Mouse (Mus musculus) cerebellum, adult 8-10 months (tissue): ENCODE results near the gene Tiam1.

Experiments
- DNase-seq: peaks from one replicate; pipeline ENCODE4 v3.0.0; 2022

Gene Tiam1

DNA sequence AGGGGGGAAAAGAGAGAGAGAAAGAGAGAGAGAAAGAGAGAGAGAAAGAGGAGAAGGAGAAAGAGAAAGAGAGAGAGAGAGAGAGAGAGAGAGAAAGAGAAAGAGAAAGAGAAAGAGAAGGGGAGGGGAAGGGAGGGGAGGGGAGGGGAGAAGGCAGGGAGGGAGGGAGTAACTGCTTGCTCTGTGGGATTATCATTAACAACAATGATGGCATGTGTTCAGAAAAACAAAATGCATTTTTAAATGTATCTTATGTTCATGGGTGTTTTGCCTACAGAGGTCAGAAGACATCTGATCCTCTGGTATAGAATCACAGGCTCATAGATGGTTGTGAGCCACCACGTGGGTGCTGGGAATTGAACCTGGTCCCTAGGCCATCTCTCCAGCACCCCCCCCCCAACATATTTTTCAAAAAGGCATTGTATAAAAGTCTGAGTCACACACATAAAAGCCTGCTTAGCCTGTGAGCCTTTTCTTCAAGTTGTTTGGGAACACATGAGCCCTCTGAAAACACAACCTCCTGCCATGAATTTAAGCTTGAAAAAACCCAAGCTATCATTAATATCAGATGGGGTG lies 237.8 kb downstream of the Tiam1 start:
- no peak for DNase-seq

DNA sequence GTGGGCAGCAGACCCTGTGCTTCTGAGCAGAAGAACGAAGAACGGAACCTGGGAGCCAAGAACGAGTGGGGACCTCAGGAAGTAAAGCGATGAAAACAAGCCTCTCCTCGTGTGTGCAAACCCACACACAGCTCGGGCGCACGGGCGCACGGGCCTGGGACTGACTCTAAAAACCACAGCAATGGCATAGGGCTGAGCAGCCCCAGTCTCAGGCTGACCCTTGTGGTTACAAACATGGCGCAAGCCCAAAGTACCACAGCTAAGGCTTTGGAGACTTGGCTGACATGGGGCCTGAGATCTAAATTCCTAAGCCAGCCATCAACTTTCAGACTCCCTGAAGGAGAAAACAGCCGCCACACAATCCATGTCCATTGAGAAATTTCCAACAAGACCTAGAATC lies 239.4 kb downstream of the Tiam1 start:
- no peak for DNase-seq

DNA sequence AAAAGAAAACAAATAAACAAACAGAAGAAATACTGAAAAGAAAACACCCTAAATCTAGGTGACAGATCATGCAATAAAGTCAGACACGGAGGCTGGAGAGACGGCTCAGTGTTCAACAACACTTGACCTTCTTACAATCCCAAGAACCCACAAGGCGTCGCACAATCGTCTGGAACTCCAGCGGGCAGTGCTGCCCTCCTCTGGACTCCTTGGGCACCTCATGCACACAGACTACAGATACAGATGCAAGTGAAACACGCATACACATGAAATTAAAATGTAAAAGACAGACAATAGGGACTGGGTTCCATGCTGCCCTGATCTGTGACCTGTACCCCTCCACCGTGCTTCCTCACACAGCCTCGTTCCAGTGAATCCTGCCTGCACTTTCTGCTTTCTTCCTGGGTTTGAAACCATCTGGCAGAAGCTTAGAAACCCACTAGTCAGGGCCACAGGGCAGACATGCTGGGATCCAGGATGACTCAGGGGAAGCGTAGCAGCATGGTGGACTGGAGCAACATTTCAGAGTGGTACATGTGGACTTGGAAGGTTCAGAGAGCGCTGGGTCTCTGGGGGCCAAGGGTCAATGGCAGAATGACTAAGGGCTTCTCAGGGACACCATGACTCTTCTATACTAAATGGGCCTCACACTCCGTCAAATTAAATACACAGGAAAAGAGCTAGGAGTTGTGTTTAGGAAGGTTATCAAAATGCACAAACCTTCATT lies 240.8 kb downstream of the Tiam1 start:
- no peak for DNase-seq

DNA sequence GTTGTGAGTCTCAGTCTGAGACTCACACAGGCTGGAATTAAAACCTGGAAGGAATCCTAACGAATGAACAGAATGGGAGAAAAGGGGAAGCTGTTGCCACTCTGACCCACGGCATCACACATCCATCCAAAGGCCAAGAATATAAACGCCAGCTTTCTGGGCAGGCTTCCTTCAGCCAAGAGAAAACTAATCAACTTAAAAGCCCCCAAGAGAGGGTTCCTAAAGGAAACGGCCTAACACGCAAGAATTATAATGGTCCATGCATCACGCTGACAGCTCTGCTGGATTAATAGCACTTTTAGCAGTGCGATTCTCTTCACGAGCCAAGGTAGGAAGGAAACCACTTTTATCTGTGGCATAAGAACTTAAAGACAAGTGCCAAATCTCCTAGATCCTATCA lies 242.9 kb downstream of the Tiam1 start:
- no peak for DNase-seq

DNA sequence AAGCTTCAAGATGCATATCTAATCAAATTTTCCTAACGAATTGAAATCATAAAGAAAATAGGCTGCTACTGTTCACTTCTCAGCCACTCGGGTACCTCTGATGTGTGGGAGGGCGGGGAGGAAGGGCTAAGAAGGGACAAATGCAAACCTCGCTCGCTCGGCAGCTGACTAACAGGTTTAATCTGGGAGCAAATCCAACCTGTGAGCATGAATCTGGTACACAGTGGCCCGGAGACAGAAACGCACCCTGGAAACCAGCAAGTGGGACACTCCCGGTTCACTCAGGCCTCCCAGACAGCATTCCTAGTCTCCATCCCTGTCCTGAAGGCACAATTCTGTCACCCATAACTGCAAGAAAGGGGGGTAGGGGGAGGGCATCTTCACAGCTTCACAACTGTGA lies 244.4 kb downstream of the Tiam1 start:
- peak; percentile 70 for DNase-seq

DNA sequence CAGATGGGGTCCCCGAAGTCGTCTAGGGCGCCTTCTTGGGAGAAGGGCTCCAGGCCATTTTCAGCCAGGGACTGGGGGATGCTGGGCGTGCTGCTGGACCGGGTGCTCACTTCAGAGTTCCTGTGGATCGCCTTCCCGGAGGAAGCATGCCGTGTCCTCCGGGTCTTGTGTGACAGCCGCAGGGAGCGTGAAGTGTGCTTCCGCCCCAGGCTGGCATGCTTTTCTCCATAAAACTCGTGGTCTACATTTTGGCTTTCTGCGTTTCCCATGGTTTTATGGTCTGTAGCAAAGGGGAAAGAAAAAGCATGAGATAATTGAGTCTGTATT lies 245.3 kb downstream of the Tiam1 start:
- DNase-seq = no peak

DNA sequence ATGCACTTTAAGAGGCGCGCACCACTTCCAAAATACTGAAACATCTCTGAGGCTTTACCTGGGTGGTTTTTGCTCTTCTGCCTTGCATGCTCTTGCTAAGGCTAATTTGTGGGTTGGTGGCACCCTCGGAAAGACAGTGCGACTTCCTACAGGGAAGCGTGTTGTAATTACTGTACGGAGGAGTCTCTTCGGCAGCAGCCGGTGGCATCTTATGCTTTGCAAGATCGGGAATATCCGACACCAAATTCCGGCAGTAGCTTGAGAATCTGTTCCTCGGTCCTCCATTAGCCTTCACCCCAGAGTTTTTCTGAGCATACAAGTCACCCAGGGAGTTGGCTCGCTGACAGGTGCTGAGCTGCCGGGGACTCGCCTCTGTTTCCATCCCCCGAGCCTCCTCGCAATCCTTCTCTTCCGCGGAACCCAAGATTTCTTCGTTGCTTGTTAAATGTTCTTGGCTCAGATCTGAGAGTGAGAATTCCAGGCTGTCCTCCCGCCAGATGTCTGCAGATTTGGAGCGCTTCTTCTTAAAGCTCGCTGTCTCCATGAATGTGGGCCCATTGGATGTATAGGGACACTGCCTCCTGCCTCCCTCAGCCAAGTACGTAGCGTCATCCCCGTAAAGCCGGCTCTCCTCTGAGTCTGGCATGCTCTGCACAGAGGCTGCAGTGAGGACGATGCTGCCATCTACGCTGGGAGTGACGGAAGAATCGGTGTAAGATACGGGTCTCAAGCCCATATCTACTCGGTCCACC lies 245.8 kb downstream of the Tiam1 start:
- DNase-seq = peak; percentile 70

DNA sequence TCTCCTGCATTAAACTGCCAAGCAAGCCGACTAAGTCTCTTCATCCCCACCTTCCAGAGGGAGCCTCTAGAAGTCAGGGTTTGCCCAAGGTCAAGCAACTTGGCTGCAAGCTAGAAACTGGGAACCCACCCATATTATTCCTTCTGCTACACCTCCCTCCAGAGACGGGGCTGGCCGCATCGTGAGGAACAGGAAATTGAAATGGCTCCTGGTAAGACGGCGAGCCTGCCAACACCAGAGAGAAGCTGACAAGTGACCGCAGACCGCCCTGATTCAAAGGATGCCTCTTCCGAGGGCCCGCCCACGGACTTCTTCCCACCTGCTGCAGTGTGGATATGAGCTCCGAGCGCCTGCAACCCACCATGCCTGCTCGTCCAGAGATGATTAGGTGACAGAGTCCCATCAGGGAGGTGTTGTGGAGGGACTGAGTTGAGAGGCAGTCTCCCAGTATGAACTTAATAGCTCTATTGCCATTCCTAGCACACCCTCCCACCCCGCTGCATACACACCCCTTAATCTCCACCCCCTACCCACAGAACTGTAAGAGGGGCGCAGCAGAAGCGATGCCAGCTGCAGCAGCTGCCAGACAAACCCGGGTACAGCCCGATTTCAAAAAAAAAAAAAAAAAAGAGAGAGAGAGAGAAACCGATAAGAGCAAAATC lies 246.6 kb downstream of the Tiam1 start:
- DNase-seq = peak; percentile 73

DNA sequence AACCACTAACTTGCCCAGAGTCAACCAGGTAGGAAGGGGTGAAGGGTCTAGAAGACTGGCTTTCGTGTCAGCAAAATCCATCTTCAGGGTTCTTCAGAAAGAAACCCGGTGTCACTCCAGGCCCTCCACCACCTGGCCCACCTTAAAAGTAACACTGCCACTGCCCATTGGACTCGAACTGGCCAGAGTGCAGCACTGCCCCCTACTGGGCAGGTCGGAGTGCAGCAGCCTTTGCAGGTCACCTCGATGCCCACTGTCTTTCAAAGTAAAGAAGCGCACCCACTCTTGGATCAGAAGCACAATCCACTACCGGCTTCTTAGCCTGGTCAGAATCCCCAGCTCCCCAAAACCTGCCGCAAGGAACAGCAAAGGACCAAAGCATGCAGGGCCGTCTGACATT lies 247.2 kb downstream of the Tiam1 start:
- DNase-seq = peak; percentile 74

DNA sequence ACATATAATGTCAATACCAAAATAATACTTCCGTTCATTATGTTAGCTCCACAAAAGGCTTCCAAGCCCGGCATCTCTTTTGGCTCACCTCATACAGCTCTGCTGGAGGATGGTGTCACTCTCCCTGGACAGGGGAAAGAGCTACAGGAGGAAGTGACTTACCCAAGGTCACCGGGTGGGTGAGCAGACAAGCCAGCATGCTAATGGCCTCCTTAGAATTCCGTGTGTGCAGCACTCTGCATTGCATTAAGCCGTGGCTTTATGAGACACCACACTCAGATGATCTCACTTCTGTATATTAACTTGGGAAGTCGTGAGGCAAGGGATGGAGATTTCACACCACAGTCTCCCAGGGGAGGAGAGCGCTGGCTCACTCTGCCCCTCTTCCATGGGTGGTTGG lies 248.3 kb downstream of the Tiam1 start:
- no peak for DNase-seq

DNA sequence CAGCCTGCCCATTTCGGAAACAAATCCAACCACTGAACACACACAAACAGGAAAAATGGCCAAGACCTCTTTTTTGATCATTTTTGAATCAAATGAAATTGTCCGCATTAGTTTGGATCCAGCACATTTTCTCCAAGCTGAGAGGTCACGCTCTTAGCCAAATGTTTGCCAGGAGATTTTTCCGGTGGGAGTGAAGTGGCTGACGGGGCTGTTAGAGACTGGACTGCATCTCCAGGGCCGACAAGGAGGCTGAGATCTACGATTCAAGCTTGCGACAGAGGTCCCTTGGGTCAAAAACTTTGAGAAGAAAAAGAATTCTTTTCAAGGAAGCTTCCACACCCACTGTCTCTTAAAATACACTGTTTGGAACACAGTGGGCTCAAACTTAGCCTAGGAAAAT lies 248.8 kb downstream of the Tiam1 start:
- DNase-seq = no peak

DNA sequence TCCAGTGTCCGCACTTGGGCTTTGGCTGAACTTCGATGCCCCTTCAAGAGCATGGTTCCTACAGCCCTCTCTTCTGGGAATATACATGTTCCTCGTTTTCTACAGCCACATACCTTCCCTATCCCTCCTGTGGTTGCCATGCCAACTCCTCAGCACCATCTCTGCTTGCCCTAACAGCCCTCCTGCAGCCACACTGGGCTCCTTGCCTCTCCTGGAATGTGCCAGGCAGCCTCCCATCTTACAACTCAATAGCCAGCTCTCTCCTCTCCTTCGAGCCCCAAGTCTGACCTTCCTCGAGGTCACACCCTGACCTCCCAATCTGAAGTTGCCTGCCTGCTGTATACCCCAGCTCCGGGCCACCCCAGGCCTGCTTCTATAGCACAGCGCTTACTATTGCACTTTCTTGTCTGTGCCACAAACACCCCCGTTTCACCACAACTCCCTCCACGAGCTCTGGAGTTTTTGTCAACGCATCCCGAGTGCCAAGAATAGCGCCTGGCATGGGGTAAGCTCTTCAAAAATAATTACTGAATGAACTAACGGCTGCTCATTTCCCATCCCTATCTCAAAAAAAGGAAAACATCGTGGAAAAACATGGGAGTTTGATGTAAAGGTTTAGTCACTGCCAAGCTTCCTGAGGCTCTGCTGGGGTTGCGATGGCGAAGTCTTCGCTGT lies 252.9 kb downstream of the Tiam1 start:
- no peak for DNase-seq

DNA sequence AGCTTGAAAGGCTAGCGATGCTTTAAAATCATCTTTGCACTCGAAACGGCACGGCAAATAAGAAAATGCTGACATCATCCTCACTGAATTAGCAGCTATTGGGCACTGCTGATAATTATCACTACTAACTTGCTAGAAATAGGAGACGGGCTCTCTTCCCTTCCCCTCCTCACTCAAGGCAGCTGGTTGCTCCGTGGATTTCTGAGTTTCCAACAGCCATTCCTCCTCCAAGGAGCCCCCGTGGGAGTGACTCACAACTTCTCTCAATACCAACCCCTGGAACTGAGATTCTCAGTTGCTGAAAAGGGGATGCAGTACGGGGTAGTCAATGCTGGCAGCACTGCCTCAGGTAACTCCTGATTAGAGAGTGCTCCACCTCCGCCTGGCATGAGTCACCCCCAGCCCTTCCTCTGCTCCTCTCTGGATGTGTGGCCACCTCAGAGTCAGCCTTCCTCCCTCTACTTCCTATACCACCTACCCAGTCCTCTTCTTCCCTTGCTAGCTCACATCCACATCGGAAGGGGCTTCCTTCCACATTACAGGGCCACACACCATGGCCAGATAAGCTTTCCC lies 253.6 kb downstream of the Tiam1 start:
- DNase-seq = no peak

DNA sequence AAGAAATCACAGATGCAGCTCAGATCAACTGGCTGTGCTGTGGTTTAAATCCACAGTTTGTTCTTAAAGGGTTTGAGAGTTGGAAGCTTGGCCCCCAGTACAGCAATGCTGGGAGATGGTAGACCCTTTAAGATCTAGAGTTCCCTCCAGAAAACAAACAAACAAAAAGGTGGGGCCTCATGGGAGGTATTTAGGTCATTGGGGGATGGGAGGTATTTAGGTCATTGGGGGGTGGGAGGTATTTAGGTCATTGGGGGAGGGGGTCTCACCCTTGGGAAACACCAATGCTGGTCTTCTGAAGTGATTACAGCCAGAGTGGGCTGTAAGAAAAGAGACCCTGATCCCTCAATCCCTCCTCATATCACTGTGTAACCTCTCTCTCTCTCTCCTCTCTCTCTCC lies 257.0 kb downstream of the Tiam1 start:
- no peak for DNase-seq

DNA sequence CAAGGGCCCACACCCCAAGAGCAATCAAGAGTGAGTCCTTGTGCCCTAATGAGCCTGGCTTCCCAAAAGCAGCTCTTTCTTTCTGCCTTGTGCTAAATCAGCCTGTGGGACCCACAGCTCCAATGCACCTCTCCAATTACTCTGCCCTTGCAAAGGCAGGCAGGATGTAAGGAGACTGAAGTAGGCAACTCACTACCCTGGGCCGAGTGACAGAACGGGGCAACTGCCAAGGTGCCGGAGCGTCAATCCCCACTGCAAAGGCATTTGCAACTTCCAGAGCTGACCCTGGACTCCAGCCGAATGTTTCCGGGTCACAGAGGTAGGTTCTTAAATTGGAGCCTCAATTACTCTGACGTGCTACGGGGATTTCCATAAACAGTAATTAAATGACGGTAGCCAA lies 257.9 kb downstream of the Tiam1 start:
- no peak for DNase-seq

DNA sequence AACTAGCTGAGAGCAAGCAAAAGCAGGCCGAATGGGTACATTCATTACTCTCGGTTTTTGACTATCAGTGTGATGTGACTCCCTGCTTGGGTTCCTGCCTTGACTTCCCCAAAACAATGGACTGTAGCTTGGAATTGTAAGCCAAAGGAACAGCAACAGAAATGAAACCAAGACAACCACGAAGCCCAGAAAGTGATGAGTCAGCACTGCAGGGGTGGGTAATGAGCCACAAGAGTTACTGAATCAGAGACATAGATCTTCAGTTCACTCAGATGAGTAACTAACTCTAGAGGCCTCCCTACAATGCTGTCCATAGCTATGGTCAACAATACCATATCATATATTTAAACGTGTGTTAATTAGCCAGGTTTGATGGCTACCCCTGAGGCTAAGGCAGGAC lies 259.7 kb downstream of the Tiam1 start:
- no peak for DNase-seq

DNA sequence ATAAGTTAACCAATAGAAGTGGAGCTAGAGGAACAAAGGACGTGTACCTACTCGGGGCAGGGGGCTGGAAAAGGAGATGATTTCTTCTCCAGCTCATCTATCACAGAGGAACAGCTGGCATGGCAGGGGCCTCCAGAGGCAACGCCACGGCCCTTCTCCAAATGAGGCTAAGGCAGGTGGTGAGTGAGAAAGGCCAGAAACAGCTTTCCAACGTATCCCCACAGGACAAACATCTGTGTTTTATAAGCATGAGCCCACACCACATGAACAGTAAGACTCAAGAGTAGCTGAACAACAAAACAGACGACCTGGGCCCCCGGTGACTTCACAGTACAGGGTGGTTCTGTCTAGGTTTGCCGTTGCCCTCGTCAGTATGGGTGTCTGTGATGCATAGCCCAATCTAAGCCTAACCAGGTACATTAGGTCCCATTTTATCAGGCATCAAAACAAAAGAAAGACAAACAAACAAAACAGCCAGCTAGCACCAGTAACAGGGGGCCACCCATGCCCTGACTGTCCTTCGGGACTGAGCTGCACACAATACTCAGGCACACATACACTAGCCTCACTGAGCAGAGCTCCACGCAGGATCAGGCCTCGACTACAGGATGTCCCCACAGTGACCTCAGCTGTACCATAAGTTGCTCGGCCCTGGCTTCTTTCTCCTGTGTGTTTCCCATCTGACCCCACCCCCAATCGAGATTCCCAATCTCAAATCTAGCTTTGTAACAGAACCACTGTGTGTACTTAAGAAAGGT lies 260.9 kb downstream of the Tiam1 start:
- DNase-seq = no peak

DNA sequence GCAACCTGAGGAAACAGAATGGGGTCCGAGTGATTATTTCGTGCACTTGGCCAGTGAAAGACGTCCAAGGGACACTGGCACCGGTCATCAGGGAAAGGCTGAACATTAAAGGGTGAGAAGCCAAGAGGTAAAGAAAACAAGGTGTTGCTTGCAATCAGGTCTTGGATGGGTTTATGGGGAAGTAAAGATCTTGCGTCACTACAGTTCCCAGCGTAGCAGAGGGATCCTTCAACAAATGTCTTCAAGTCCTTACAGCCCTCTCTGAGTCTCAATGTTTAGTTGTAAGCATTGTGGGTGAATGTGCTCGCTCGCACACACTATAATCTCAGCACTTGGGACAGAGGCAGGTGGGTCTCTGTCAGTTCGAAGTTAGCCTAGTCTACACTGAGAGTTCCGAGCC lies 266.4 kb downstream of the Tiam1 start:
- DNase-seq = no peak

DNA sequence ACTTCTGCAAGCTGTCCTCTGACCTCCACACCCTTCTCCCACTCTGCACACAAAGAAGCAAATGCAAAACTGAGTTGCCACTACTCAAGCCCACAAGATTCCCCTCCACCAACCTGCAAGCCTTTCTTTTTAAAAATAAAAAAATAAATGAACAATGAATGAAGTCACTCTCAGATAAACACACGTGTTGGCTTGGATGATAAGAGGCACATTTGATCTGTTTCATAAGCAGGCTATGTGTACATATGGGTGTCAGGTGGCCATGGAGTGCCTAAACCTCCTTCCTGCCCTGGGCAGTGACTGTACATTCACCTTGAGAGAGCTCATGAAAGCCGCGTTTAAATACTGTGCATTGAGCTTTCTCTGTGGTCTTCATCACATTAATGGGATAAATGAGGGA lies 267.5 kb downstream of the Tiam1 start:
- no peak for DNase-seq

DNA sequence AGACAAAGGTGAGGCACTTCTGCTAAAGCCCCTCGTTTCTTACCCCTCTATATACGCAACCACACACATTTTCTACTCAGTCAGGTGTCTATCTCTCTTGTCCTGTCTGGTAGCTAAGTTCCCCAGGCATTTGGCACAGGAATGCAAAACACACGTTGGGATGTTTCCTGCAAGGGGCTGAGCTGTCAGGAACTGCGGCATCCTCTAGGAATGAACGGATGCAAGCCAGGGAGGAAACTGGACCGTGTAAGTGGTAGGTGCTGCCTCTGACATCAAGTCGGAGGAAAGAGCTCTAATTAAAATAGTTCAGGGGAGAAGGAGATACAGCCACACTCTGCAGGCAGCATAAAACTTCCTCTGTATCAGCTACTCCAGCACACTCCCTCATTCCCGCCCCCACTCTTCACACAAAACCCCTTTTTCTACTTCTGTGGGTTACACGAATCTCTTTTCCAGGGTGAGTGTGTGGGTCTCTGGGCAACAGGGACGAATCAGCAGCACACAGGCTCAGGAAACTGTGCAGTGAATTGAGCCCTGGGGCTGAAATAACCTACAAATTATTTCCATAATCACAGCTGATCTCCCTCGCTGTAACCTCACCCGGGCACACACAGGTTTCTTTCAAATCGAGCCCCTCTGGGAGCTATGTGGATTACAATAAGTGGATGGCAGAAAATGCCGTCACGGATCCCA lies 269.4 kb downstream of the Tiam1 start:
- no peak for DNase-seq
